ENCODE assay signal across 7 mouse cellular contexts in genomic region chr4:150008325-150008852, GRCm38 (mm10). TPM values are rescaled to one million over a fixed set of nuclear protein-coding genes. Genes with fewer than 3 reads are reported as not detected.
DNase-seq lines count a peak whose midpoint lies in the region; ATAC-seq and TF ChIP-seq lines count a peak whose summit lies in the region.

No protein-coding gene starts in this region.

- no peaks in the 10 kb centered on the region for H3K9me3 ChIP-seq in hindbrain, postnatal 0 days (ENCODE audit: low read length)
- H3K9me3 ChIP-seq in limb, embryonic 13.5 days, result no peaks in the 10 kb centered on the region
- H3K9me3 ChIP-seq in midbrain, embryonic 14.5 days (ENCODE audit: control insufficient read depth, low read length), result no peaks in the 10 kb centered on the region

- peak; percentile 77 for TF ChIP-seq CTCF in hindbrain, postnatal 0 days (IDR thresholded peaks at IDR 0.05; ENCODE audit: low read depth)

- no peaks in the 10 kb centered on the region for H3K27me3 ChIP-seq in hindbrain, postnatal 0 days (ENCODE audit: insufficient read depth, low read length)
- H3K27me3 ChIP-seq in limb, embryonic 13.5 days, result no peaks in the 10 kb centered on the region
- H3K27me3 ChIP-seq in midbrain, embryonic 14.5 days (ENCODE audit: control insufficient read depth, insufficient read depth, low read length), result no peaks in the 10 kb centered on the region

- H3K4me1 ChIP-seq in hindbrain, postnatal 0 days (ENCODE audit: insufficient read depth, low read length), result 0 out of 2 replicates have a peak, but pooled peaks cover 10% of the 10 kb centered on the region
- H3K4me1 ChIP-seq in limb, embryonic 13.5 days, result peaks cover 28% of the 10 kb centered on the region
- no peaks in the 10 kb centered on the region for H3K4me1 ChIP-seq in midbrain, embryonic 14.5 days (ENCODE audit: control insufficient read depth, insufficient read depth, low read length)

- peak overlapping the region; percentile 69 for H3K4me3 ChIP-seq in hindbrain, postnatal 0 days (ENCODE audit: low read length)
- peak overlapping the region; percentile 72 for H3K4me3 ChIP-seq in limb, embryonic 13.5 days
- H3K4me3 ChIP-seq in midbrain, embryonic 14.5 days (replicated peaks; ENCODE audit: low read depth, low read length), result peak overlapping the region; percentile 68

- peak; percentile 89 for ATAC-seq in hindbrain, postnatal 0 days
- ATAC-seq in limb, embryonic 13.5 days (ENCODE audit: low FRiP score, low read depth), result peak; percentile 85
- ATAC-seq in midbrain, embryonic 14.5 days (ENCODE audit: low FRiP score, low TSS enrichment), result peak; percentile 76

- H3K4me2 ChIP-seq in hindbrain, postnatal 0 days (ENCODE audit: low read depth, low read length), result peak overlapping the region; percentile 86
- peak overlapping the region; percentile 75 for H3K4me2 ChIP-seq in limb, embryonic 13.5 days (replicated peaks)
- H3K4me2 ChIP-seq in midbrain, embryonic 14.5 days (ENCODE audit: low read length), result peak overlapping the region; percentile 78

- WGBS in hindbrain, postnatal 0 days, result 0% methylated on average over 42 of the region's 42 CpGs
- under 1% methylated on average over 35 of the region's 42 CpGs for WGBS in limb, embryonic 13.5 days
- WGBS in midbrain, embryonic 14.5 days, result under 1% methylated on average over 42 of the region's 42 CpGs

- H3K27ac ChIP-seq in hindbrain, postnatal 0 days, result peak overlapping the region; percentile 91
- peak overlapping the region; percentile 94 for H3K27ac ChIP-seq in limb, embryonic 13.5 days
- H3K27ac ChIP-seq in midbrain, embryonic 14.5 days (replicated peaks; ENCODE audit: low read depth, low read length), result peak overlapping the region; percentile 84

- peak overlapping the region; percentile 84 for H3K9ac ChIP-seq in hindbrain, postnatal 0 days (replicated peaks; ENCODE audit: low read length)
- H3K9ac ChIP-seq in limb, embryonic 13.5 days, result peak overlapping the region; percentile 83
- H3K9ac ChIP-seq in midbrain, embryonic 14.5 days (replicated peaks; ENCODE audit: low read length), result peak overlapping the region; percentile 76

- DNase-seq in adrenal gland, adult (ENCODE audit: inconsistent age in 2 of 2, low spot score in 1 of 2), result peak; percentile 90 to 95
- peak; percentile 62 to 68 for DNase-seq in cerebellum, postnatal 36 days
- peak; percentile 84 to 88 for DNase-seq in gastrocnemius, adult 8-10 months (ENCODE audit: low spot score in 2 of 2)
- DNase-seq in hindbrain, postnatal 0 days (ENCODE audit: low spot score), result peak; percentile 78
- DNase-seq in midbrain, embryonic 14.5 days, result peak; percentile 84
- peak; percentile 61 to 75 for DNase-seq in spleen, adult 18-20 months

- no peaks in the 10 kb centered on the region for H3K36me3 ChIP-seq in hindbrain, postnatal 0 days (ENCODE audit: insufficient read depth, low read length)
- H3K36me3 ChIP-seq in limb, embryonic 13.5 days, result no peaks in the 10 kb centered on the region
- no peaks in the 10 kb centered on the region for H3K36me3 ChIP-seq in midbrain, embryonic 14.5 days (ENCODE audit: control insufficient read depth, insufficient read depth, low read length)

RNA-seq across cellular contexts. Expression of gene H6pd, which starts 0.4 kb away (rescaled TPM):
- total RNA-seq in gastrocnemius, adult 8-10 months (2022), result 10 to 100 TPM; 47.5 to 82.4 (median 65.4) TPM
- total RNA-seq in hindbrain, postnatal 0 days (2014; rRNA removed), result 15.0 and 16.9 TPM in 2 replicates
- 3.0 and 3.4 TPM in 2 replicates for polyA plus RNA-seq in hindbrain, postnatal 0 days (2015; fragmentation: Nextera tagmentation; extraction: Ambion mirVana)
- polyA plus RNA-seq in limb, embryonic 13.5 days (2015; fragmentation: Nextera tagmentation; extraction: Ambion mirVana), result 11.1 and 11.2 TPM in 2 replicates
- polyA plus RNA-seq in midbrain, embryonic 14.5 days (2014; fragmentation: Nextera tagmentation; extraction: Ambion mirVana), result 1.5 and 1.7 TPM in 2 replicates

RNA-seq across cellular contexts. Expression of gene Spsb1, which starts 53.5 kb away (rescaled TPM):
- 10 to 100 TPM in 1 of 4 experiments, 1 to 10 TPM in 3; 3.6 to 10.5 (median 4.7) TPM for total RNA-seq in gastrocnemius, adult 8-10 months (2022)
- 13.7 and 18.4 TPM in 2 replicates for total RNA-seq in hindbrain, postnatal 0 days (2014; rRNA removed)
- 8.9 and 9.2 TPM in 2 replicates for polyA plus RNA-seq in hindbrain, postnatal 0 days (2015; fragmentation: Nextera tagmentation; extraction: Ambion mirVana)
- polyA plus RNA-seq in limb, embryonic 13.5 days (2015; fragmentation: Nextera tagmentation; extraction: Ambion mirVana), result 18.1 and 22.3 TPM in 2 replicates
- polyA plus RNA-seq in midbrain, embryonic 14.5 days (2014; fragmentation: Nextera tagmentation; extraction: Ambion mirVana), result 3.3 and 4.2 TPM in 2 replicates

Comparison
In these comparisons a context has a peak if more than half of its experiments do, and no peak if none do; other contexts are left out.
1. Peak in every context shown above with its lines: DNase-seq, ATAC-seq, H3K4me3 ChIP-seq and H3K27ac ChIP-seq.